Mouse (Mus musculus): Measurements from ENCODE around the gene Arid3b.

The Arid3b gene

GRCm38 (mm10) chr9:57744462-57745091, 92.0 kb downstream of the Arid3b start:
- DNase-seq, result no peak

Data from thymus, adult 18-20 months (tissue).